Mouse (Mus musculus) kidney, postnatal 0 days (tissue): ENCODE measurements around the gene Magohb. TPM values are rescaled to one million over a fixed set of nuclear protein-coding genes. Genes with fewer than 3 reads are reported as not detected.

ENCODE experiments used
- ATAC-seq: fragments of 200-750 bp; cut with Nextera tagmentation; replicated peaks from 2 replicates; pipeline ENCODE4 v1.8.0; 2017; ENCODE audit warnings: low read depth, moderate number of reproducible peaks, moderate TSS enrichment, moderate library complexity; ENCODE audit not compliant: low FRiP score
- DNase-seq: peaks from one replicate; pipeline ENCODE4 v3.0.0-alpha.2; 2016; ENCODE audit warnings: low spot score
- H3K27ac ChIP-seq: fragments of 300-500 bp; sonication (generic); 2 replicates; pipeline ENCODE4 v1.5.1; 2014; ENCODE audit warnings: mild to moderate bottlenecking
- H3K27me3 ChIP-seq: fragments of 300-500 bp; sonication (generic); 2 replicates; pipeline ENCODE4 v1.6.1; 2014; ENCODE audit warnings: low read length, mixed read lengths; ENCODE audit not compliant: insufficient read depth
- H3K36me3 ChIP-seq: fragments of 300-500 bp; sonication (generic); 2 replicates; pipeline ENCODE4 v1.6.1; 2014; ENCODE audit warnings: low read length, mixed read lengths; ENCODE audit not compliant: insufficient read depth
- H3K4me1 ChIP-seq: fragments of 300-500 bp; sonication (generic); replicated peaks from 2 replicates; pipeline ENCODE4 v1.6.1; 2014; ENCODE audit warnings: antibody characterized with exemption, low read length, mixed read lengths; ENCODE audit not compliant: insufficient read depth
- H3K4me2 ChIP-seq: fragments of 300-500 bp; sonication (generic); 2 replicates; pipeline ENCODE4 v1.6.1; 2014; ENCODE audit warnings: mild to moderate bottlenecking, low read length, moderate library complexity, mixed read lengths
- H3K4me3 ChIP-seq: fragments of 300-500 bp; sonication (generic); replicated peaks from 2 replicates; pipeline ENCODE4 v1.5.1; 2014; ENCODE audit warnings: low read depth, low read length
- H3K9ac ChIP-seq: fragments of 300-500 bp; sonication (generic); 2 replicates; pipeline ENCODE4 v1.6.1; 2014; ENCODE audit warnings: low read depth, low read length
- H3K9me3 ChIP-seq: fragments of 300-500 bp; sonication (generic); replicated peaks from 2 replicates; pipeline ENCODE4 v1.6.1; 2016; ENCODE audit warnings: low read length, inconsistent platforms, mixed read lengths
- CTCF ChIP-seq: IDR thresholded peaks from 2 replicates; pipeline ENCODE4 v1.5.1; 2016; ENCODE audit warnings: antibody characterized with exemption, low read depth, mild to moderate bottlenecking, moderate library complexity
- WGBS: fragments of 180-500 bp; shearing (Covaris S2); extraction: QIAGEN DNeasy Blood & Tissue Kit; methylation state at CpG from one replicate; pipeline ENCODE4 v1.1.7; 2014; 5-methylcytosine and 5-hydroxymethylcytosine counted together
- polyA plus RNA-seq: library from polyadenylated mRNA; unstranded; fragments of >200 nt; fragmentation: Nextera tagmentation; extraction: Ambion mirVana; gene quantifications from 2 replicates; pipeline ENCODE4 v1.2.1, GENCODE M21; 2015

Gene Magohb
- 68.1 and 71.8 TPM in 2 replicates for polyA plus RNA-seq

DNA sequence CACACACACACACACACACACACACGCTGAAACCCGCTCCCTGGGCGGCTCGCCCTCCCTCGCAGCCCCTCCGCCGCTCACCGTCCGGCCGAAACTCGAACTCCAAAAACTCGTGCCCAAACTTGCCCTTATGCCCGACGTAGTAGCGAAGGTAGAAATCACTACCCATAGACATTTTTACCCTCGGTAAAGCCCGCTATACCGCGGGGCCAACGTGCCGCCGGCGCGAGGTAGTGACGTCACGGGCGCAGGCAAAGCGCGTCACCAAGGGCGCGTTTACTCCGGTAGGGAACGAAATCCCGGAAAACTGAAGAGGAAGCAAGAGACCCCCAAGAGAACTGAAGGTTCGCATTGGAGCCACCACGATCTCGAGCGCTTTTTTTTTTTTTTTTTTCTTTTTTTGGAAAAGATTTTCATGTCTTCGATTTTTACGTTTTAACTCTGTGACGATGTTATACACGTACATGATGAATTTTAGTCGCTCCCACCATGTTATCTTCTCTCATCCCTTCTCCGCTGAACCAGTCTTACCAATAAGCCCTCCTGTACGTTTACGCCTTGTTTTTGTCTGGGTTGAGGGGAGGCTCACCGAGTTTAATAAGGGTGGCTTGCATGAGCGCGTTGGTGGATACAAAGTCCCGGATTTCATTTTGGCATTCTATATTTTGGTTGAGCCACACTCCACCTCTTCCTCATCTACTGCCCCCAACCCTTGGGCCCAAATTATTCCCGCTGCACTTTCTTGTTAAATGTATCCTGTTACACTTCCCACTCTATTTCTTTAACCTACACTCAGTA lies at the start of gene Magohb:
TSS of gene Magohb (minus strand) at position 254 of the 798 bp plus-strand sequence.
- WGBS: 2% methylated on average over 51 of the region's 51 CpGs
- peak; percentile 90 for ATAC-seq
- peak within 1 kb of the TSS; percentile 55 for H3K27ac ChIP-seq

DNA sequence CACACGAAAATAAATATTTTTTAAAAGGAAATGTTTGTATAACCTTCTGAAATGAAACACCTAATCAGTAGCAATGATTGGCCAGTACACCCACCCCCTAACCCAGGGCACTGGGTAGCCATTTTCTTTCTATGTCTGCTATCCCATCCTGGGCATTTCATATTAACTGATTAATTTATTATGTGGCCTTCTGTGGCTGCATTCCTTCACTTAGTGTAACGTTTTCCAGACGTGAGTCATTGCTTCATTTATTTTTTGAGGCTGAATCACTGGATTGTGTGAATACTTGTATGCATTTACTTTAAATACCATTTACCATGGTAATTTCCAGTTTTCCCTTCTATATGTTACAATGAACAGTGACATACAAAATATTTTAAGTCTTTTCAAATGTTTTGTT lies 47.0 kb upstream of the Magohb start:
- Histone ChIP-seq H3K4me1 (no peaks in the 10 kb centered on the region), H3K36me3 (no peaks in the 10 kb centered on the region), H3K4me2 (no peak overlapping the region), H3K4me3 (no peak overlapping the region), H3K9me3 (no peaks in the 10 kb centered on the region), H3K27ac (no peak overlapping the region), H3K9ac (no peak overlapping the region), H3K27me3 (no peaks in the 10 kb centered on the region)
- DNase-seq (no peak), ATAC-seq (no peak)
- TF ChIP-seq CTCF: no peak
- 53% methylated on average over 3 of the region's 3 CpGs for WGBS

More for the DNA sequence above, at the start of gene Magohb:
- peak within 1 kb of the TSS; percentile 60 for H3K4me3 ChIP-seq
- no peaks in the 10 kb centered on the region for H3K36me3 ChIP-seq
- peak within 1 kb of the TSS; percentile 65 for H3K9ac ChIP-seq
- peak; percentile 81 for DNase-seq
- H3K9me3 ChIP-seq: no peaks in the 10 kb centered on the region
- H3K4me1 ChIP-seq: peaks cover 11% of the 10 kb centered on the region; the same call in 1 of the 2 replicates
- H3K27me3 ChIP-seq: no peaks in the 10 kb centered on the region
- H3K4me2 ChIP-seq: peak within 1 kb of the TSS; percentile 67
- no peak for TF ChIP-seq CTCF

DNA sequence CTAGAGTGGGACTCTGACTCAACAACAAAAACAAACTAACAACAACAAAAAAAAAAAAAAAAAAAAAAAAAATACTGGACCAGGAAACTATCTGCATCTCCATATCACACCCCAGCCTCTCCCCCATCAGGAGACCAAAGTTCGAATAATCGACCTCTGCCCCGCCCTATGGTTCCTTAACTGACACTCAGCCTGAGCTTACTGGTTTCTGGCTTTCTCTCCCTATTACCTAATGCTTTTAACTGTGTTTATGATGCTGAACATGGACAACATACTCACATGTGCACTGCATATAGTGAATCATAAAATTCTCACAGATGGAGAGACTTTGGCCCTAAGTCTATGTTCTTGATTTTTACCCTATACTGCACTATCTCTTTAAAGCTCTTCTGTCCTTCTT lies 46.3 kb upstream of the Magohb start:
- Histone ChIP-seq H3K9ac (no peak overlapping the region), H3K4me2 (no peak overlapping the region), H3K9me3 (no peaks in the 10 kb centered on the region), H3K27ac (no peak overlapping the region), H3K4me3 (no peak overlapping the region), H3K4me1 (no peaks in the 10 kb centered on the region), H3K36me3 (no peaks in the 10 kb centered on the region), H3K27me3 (no peaks in the 10 kb centered on the region)
- WGBS: 86% methylated on average over 3 of the region's 3 CpGs
- ATAC-seq: no peak
- no peak for TF ChIP-seq CTCF
- DNase-seq: no peak

DNA sequence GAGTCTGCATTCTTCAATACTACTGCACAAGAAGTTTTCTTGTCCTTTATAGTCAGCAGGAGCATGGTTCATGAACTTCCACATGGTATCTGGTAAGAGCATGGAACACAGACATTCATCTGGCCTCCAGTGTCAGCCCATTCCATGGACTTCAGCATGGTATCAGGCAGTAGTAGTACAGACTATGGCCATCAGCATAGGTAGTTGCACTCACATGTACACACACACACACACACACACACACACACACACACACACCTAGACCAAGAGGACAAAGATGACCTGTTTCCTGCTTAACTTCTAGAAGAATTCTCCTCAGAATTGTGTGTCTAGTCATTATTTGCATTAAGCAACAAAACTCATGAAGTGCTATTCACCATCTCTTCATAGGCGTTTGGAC lies 45.7 kb upstream of the Magohb start:
- H3K4me2 ChIP-seq: no peak overlapping the region
- H3K4me3 ChIP-seq: no peak overlapping the region
- H3K27me3 ChIP-seq: no peaks in the 10 kb centered on the region
- no peak overlapping the region for H3K9ac ChIP-seq
- 70% methylated on average over 1 of the region's 1 CpGs for WGBS
- H3K4me1 ChIP-seq: no peaks in the 10 kb centered on the region
- no peaks in the 10 kb centered on the region for H3K36me3 ChIP-seq
- no peak for DNase-seq
- H3K9me3 ChIP-seq: no peaks in the 10 kb centered on the region
- ATAC-seq: no peak
- H3K27ac ChIP-seq: no peak overlapping the region
- TF ChIP-seq CTCF: no peak

DNA sequence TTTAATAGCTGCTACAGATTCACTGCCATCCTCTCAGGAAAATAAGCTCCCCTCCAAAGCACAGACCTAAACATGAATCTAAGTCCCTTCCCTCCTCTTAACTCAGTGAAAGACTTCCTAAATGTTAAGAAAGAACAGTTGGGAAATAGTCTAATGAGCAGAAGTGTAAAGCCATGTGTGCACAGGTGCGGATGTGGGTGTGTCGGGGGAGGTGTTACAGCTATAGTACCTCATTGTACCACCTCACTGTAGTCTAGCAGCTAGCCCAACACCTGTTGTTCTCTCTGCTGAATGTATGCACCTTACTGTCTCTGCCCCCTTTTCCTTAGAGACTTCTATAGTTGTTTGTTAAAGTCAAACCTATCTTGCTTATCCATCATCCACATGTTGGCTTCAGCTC lies 34.0 kb upstream of the Magohb start:
- Histone ChIP-seq H3K9me3 (no peaks in the 10 kb centered on the region), H3K9ac (no peak overlapping the region), H3K27ac (no peak overlapping the region), H3K27me3 (no peaks in the 10 kb centered on the region), H3K4me3 (no peak overlapping the region), H3K36me3 (no peaks in the 10 kb centered on the region), H3K4me1 (no peaks in the 10 kb centered on the region), H3K4me2 (no peak overlapping the region)
- TF ChIP-seq CTCF: no peak
- ATAC-seq: no peak
- 87% methylated on average over 2 of the region's 2 CpGs for WGBS
- no peak for DNase-seq

DNA sequence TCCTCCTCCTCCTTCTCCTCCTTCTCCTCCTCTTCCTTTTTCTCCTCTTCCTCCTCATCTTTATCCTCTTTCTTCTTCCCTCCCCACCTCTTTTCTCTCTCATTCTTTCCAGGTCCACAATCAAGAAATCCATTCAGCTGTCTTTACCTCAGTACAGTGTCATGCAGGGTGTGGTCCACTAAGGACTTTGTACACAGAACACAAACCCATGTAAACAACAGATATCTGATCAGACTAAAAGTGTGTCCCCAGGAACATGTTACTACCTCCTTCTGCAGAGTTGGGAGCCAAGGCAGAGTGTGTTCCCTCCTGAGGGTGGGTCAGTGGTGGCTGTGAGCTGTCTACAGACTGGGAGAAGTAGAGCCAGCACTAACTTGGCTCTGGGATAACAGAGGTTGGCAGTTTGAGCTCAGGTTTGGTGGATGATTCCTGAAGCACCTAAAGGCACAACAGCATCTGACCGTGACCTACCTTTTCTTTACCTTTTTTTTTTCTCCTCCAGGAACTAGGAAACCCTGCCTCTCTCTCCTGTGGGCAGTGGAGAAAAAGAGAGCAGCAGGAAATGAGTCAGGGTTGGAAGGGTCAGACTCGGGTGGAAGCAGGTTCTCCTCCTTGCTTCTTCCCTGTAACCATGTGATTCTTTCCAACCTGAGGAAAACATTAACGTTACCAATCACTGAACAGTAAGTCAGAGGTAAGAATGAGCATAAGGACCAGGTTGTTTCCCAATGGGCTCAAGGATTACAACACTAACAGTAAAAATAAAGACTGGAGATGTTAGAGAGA lies 29.0 kb upstream of the Magohb start:
- DNase-seq (no peak), ATAC-seq (no peak)
- Histone ChIP-seq H3K9ac (no peak overlapping the region), H3K4me3 (no peak overlapping the region), H3K4me1 (no peaks in the 10 kb centered on the region), H3K9me3 (no peaks in the 10 kb centered on the region), H3K36me3 (no peaks in the 10 kb centered on the region), H3K27me3 (no peaks in the 10 kb centered on the region), H3K27ac (no peak overlapping the region), H3K4me2 (no peak overlapping the region)
- TF ChIP-seq CTCF: no peak
- 58% methylated on average over 3 of the region's 3 CpGs for WGBS
